Mouse (Mus musculus): ENCODE measurements around the gene Hadhb. TPM values are rescaled to one million over a fixed set of nuclear protein-coding genes. Genes with fewer than 3 reads are reported as not detected.
"Not testable (repeated sequence)": the region's sequence is repeated elsewhere in the genome, so short reads cannot be mapped to it uniquely, and the experiment has no call there.

Hadhb gene
- polyA plus RNA-seq, 1 experiment = 101 TPM

GRCm38 (mm10) chr5:30202221-30202620 lies 47.2 kb downstream of the Hadhb start:
- Histone ChIP-seq H3K4me1 (ENCODE audit: control insufficient read depth, insufficient read depth, low read length) (no peaks in the 10 kb centered on the region), H3K4me3 (ENCODE audit: insufficient read depth, low read length) (no peak overlapping the region), H3K27ac (ENCODE audit: insufficient read depth, low read length) (no peak overlapping the region)
- TF ChIP-seq POLR2A (IDR thresholded peaks at IDR 0.05; ENCODE audit: low read depth, low read length) (no peak), CTCF (IDR thresholded peaks at IDR 0.05; ENCODE audit: borderline replicate concordance, insufficient read depth, low read length) (no peak)

- TF ChIP-seq CTCF (IDR thresholded peaks at IDR 0.05; ENCODE audit: borderline replicate concordance, insufficient read depth, low read length) = no peak
- TF ChIP-seq POLR2A (IDR thresholded peaks at IDR 0.05; ENCODE audit: low read depth, low read length) = no peak
- H3K27ac ChIP-seq (ENCODE audit: insufficient read depth, low read length) = no peak overlapping the region
- H3K4me3 ChIP-seq (ENCODE audit: insufficient read depth, low read length) = no peak overlapping the region
- no peaks in the 10 kb centered on the region for H3K4me1 ChIP-seq (ENCODE audit: control insufficient read depth, insufficient read depth, low read length)
Observed at GRCm38 (mm10) chr5:30203216-30203885, 48.3 kb downstream of the Hadhb start.

- TF ChIP-seq CTCF (IDR thresholded peaks at IDR 0.05; ENCODE audit: borderline replicate concordance, insufficient read depth, low read length) (no peak), POLR2A (IDR thresholded peaks at IDR 0.05; ENCODE audit: low read depth, low read length) (no peak)
- Histone ChIP-seq H3K4me3 (ENCODE audit: insufficient read depth, low read length) (no peak overlapping the region), H3K4me1 (ENCODE audit: control insufficient read depth, insufficient read depth, low read length) (no peaks in the 10 kb centered on the region), H3K27ac (ENCODE audit: insufficient read depth, low read length) (no peak overlapping the region)
Observed at GRCm38 (mm10) chr5:30204441-30204840, 49.4 kb downstream of the Hadhb start.

GRCm38 (mm10) chr5:30205034-30205433 lies 50.0 kb downstream of the Hadhb start:
- Histone ChIP-seq H3K4me1 (ENCODE audit: control insufficient read depth, insufficient read depth, low read length) (no peaks in the 10 kb centered on the region), H3K4me3 (ENCODE audit: insufficient read depth, low read length) (no peak overlapping the region), H3K27ac (ENCODE audit: insufficient read depth, low read length) (no peak overlapping the region)
- TF ChIP-seq POLR2A (IDR thresholded peaks at IDR 0.05; ENCODE audit: low read depth, low read length) (no peak), CTCF (IDR thresholded peaks at IDR 0.05; ENCODE audit: borderline replicate concordance, insufficient read depth, low read length) (no peak)

- no peak within 1 kb of the TSS for H3K27ac ChIP-seq (ENCODE audit: insufficient read depth, low read length)
- no peaks in the 10 kb centered on the region for H3K4me1 ChIP-seq (ENCODE audit: control insufficient read depth, insufficient read depth, low read length)
- no peak for TF ChIP-seq POLR2A (IDR thresholded peaks at IDR 0.05; ENCODE audit: low read depth, low read length)
- TF ChIP-seq CTCF (IDR thresholded peaks at IDR 0.05; ENCODE audit: borderline replicate concordance, insufficient read depth, low read length) = no peak
- H3K4me3 ChIP-seq (ENCODE audit: insufficient read depth, low read length) = no peak within 1 kb of the TSS
Observed at GRCm38 (mm10) chr5:30205493-30205892, 50.4 kb downstream of the Hadhb start, which contains the start of gene Adgrf3. Adgrf3 (minus strand) TSS chr5:30205722.

- Histone ChIP-seq H3K27ac (ENCODE audit: insufficient read depth, low read length) (no peak overlapping the region), H3K4me1 (ENCODE audit: control insufficient read depth, insufficient read depth, low read length) (no peaks in the 10 kb centered on the region), H3K4me3 (ENCODE audit: insufficient read depth, low read length) (no peak overlapping the region)
- TF ChIP-seq POLR2A (IDR thresholded peaks at IDR 0.05; ENCODE audit: low read depth, low read length) (no peak), CTCF (IDR thresholded peaks at IDR 0.05; ENCODE audit: borderline replicate concordance, insufficient read depth, low read length) (no peak)
Observed at GRCm38 (mm10) chr5:30207276-30207675, 52.2 kb downstream of the Hadhb start.

- not testable (repeated sequence) for H3K4me3 ChIP-seq (ENCODE audit: insufficient read depth, low read length); H3K4me1 ChIP-seq (ENCODE audit: control insufficient read depth, insufficient read depth, low read length); H3K27ac ChIP-seq (ENCODE audit: insufficient read depth, low read length)
Observed at GRCm38 (mm10) chr5:30210758-30211157, 55.7 kb downstream of the Hadhb start.

GRCm38 (mm10) chr5:30214889-30215288 lies 59.8 kb downstream of the Hadhb start:
- Histone ChIP-seq H3K4me1 (ENCODE audit: control insufficient read depth, insufficient read depth, low read length) (no peaks in the 10 kb centered on the region; the same call in 1 of the 2 replicates), H3K27ac (ENCODE audit: insufficient read depth, low read length) (no peak overlapping the region), H3K4me3 (ENCODE audit: insufficient read depth, low read length) (no peak overlapping the region)
- TF ChIP-seq CTCF (IDR thresholded peaks at IDR 0.05; ENCODE audit: borderline replicate concordance, insufficient read depth, low read length) (no peak), POLR2A (IDR thresholded peaks at IDR 0.05; ENCODE audit: low read depth, low read length) (no peak)

GRCm38 (mm10) chr5:30215970-30216369 lies 60.9 kb downstream of the Hadhb start:
- Histone ChIP-seq H3K27ac (ENCODE audit: insufficient read depth, low read length) (no peak overlapping the region), H3K4me1 (ENCODE audit: control insufficient read depth, insufficient read depth, low read length) (no peaks in the 10 kb centered on the region; the same call in 1 of the 2 replicates), H3K4me3 (ENCODE audit: insufficient read depth, low read length) (no peak overlapping the region)
- no peak for TF ChIP-seq POLR2A (IDR thresholded peaks at IDR 0.05; ENCODE audit: low read depth, low read length)
- TF ChIP-seq CTCF (IDR thresholded peaks at IDR 0.05; ENCODE audit: borderline replicate concordance, insufficient read depth, low read length) = no peak

GRCm38 (mm10) chr5:30219715-30220114 lies 64.7 kb downstream of the Hadhb start:
- H3K4me3 ChIP-seq (ENCODE audit: insufficient read depth, low read length) = no peak overlapping the region
- TF ChIP-seq POLR2A (IDR thresholded peaks at IDR 0.05; ENCODE audit: low read depth, low read length) (no peak), CTCF (IDR thresholded peaks at IDR 0.05; ENCODE audit: borderline replicate concordance, insufficient read depth, low read length) (no peak)
- H3K27ac ChIP-seq (ENCODE audit: insufficient read depth, low read length) = no peak overlapping the region
- H3K4me1 ChIP-seq (ENCODE audit: control insufficient read depth, insufficient read depth, low read length) = peaks cover 2% of the 10 kb centered on the region; the same call in 1 of the 2 replicates

Measured in embryonic fibroblast, embryonic 13.5 days (primary cell).